Mouse (Mus musculus): ENCODE measurements around the gene Twf2.

DNA sequence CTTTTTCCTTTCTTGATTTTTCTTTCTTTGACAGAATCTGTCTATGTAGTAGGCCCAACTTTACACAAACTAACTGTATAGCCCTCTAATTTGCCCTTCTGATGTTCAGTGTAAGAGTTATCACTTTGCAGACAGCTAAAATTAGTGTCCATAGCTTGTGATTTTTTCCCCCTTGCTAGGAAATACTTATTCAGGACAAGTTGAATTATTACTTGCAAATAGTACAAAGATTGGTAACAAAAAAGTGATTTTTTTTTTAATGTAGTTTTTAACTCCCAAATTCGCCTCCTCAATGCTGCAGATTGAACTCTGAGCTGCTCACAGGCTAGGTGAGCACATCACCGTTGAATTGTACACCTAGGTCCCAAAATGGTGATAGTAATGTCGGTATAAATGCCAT lies 22.9 kb upstream of the Twf2 start:
- TF ChIP-seq CTCF (IDR thresholded peaks at IDR 0.05; ENCODE audit: low read depth, low read length) = no peak
- no peak for TF ChIP-seq POLR2A (IDR thresholded peaks at IDR 0.05; ENCODE audit: borderline replicate concordance, low read depth, low read length)
